Mouse (Mus musculus) ES-E14 (cell line): ENCODE measurements around the gene Pcnx2.

Source experiments
- CHD2 ChIP-seq: IDR thresholded peaks from 2 replicates; pipeline ENCODE4 v1.6.1; 2014; ENCODE audit warnings: mild to moderate bottlenecking, low read depth, low read length, inconsistent platforms
- HCFC1 ChIP-seq: IDR thresholded peaks from 2 replicates; pipeline ENCODE4 v1.6.1; 2012; ENCODE audit warnings: low read length, inconsistent platforms, borderline replicate concordance; ENCODE audit not compliant: insufficient read depth
- MAFK ChIP-seq: IDR thresholded peaks from 2 replicates; pipeline ENCODE4 v1.6.1; 2014; ENCODE audit warnings: mild to moderate bottlenecking, low read depth, low read length, inconsistent platforms; ENCODE audit not compliant: insufficient read depth
- ZNF384 ChIP-seq: IDR thresholded peaks from 2 replicates; pipeline ENCODE4 v1.6.1; 2012; ENCODE audit warnings: low read depth, low read length, inconsistent platforms

- TF ChIP-seq MAFK (no peak), HCFC1 (no peak), ZNF384 (no peak), CHD2 (no peak)
These were observed 90.2 kb downstream of the Pcnx2 start for GRCm38 (mm10) chr8:125807905-125808310.
